Mouse (Mus musculus): ENCODE data around the gene Atp2b4. TPM values are rescaled to one million over a fixed set of nuclear protein-coding genes. Genes with fewer than 3 reads are reported as not detected.

Atp2b4 gene
- polyA plus RNA-seq (2015; fragmentation: Nextera tagmentation; extraction: Ambion mirVana), result 6.6 and 9.9 TPM in 2 replicates

- Histone ChIP-seq H3K27ac (ENCODE audit: low read depth) (peak within 1 kb of the TSS; percentile 87), H3K9me3 (ENCODE audit: low read length) (no peaks in the 10 kb centered on the region), H3K9ac (replicated peaks) (peak within 1 kb of the TSS; percentile 72), H3K36me3 (replicated peaks; ENCODE audit: insufficient read depth, low read length) (no peaks in the 10 kb centered on the region), H3K4me3 (ENCODE audit: low read depth, low read length) (peak within 1 kb of the TSS; percentile 65), H3K27me3 (ENCODE audit: insufficient read depth, low read length) (0 out of 2 replicates have a peak, but pooled peaks cover 4% of the 10 kb centered on the region), H3K4me1 (ENCODE audit: insufficient read depth) (peaks cover 30% of the 10 kb centered on the region), H3K4me2 (ENCODE audit: low read depth, low read length) (peak within 1 kb of the TSS; percentile 76)
- peak; percentile 42; the same call in 1 of the 2 replicates for TF ChIP-seq EP300 (IDR thresholded peaks at IDR 0.05; ENCODE audit: low read depth)
- no peak for TF ChIP-seq CTCF (IDR thresholded peaks at IDR 0.05; ENCODE audit: low read depth)
- ATAC-seq (peak; percentile 85), DNase-seq (peak; percentile 98)
- under 1% methylated on average over 15 of the region's 16 CpGs for WGBS (ENCODE audit: insufficient replicate concordance)
Observed at GRCm38 (mm10) chr1:133800948-133801393, at the start of gene Atp2b4. Gene Atp2b4, minus strand, starts transcription at chr1:133801041.

- 36% methylated on average over 9 of the region's 9 CpGs for WGBS (ENCODE audit: insufficient replicate concordance)
- ATAC-seq (no peak), DNase-seq (no peak)
- Histone ChIP-seq H3K27ac (ENCODE audit: low read depth) (no peak overlapping the region), H3K9ac (replicated peaks) (no peak overlapping the region), H3K4me2 (ENCODE audit: low read depth, low read length) (no peak overlapping the region), H3K4me3 (ENCODE audit: low read depth, low read length) (no peak overlapping the region), H3K27me3 (ENCODE audit: insufficient read depth, low read length) (0 out of 2 replicates have a peak, but pooled peaks cover 4% of the 10 kb centered on the region), H3K36me3 (replicated peaks; ENCODE audit: insufficient read depth, low read length) (no peaks in the 10 kb centered on the region), H3K9me3 (ENCODE audit: low read length) (no peaks in the 10 kb centered on the region), H3K4me1 (ENCODE audit: insufficient read depth) (peaks cover 2% of the 10 kb centered on the region; the same call in 1 of the 2 replicates)
- no peak for TF ChIP-seq EP300 (IDR thresholded peaks at IDR 0.05; ENCODE audit: low read depth)
- no peak for TF ChIP-seq CTCF (IDR thresholded peaks at IDR 0.05; ENCODE audit: low read depth)
Observed at GRCm38 (mm10) chr1:133844734-133845133, 43.9 kb upstream of the Atp2b4 start.

- no peak for TF ChIP-seq CTCF (IDR thresholded peaks at IDR 0.05; ENCODE audit: low read depth)
- peak; percentile 72 for TF ChIP-seq EP300 (IDR thresholded peaks at IDR 0.05; ENCODE audit: low read depth)
- ATAC-seq, result peak; percentile 74
- peaks cover 2% of the 10 kb centered on the region; the same call in 1 of the 2 replicates for H3K4me1 ChIP-seq (ENCODE audit: insufficient read depth)
- H3K4me3 ChIP-seq (ENCODE audit: low read depth, low read length), result no peak overlapping the region
- H3K27ac ChIP-seq (ENCODE audit: low read depth), result no peak overlapping the region
- no peak overlapping the region for H3K4me2 ChIP-seq (ENCODE audit: low read depth, low read length)
- DNase-seq, result no peak
- 0 out of 2 replicates have a peak, but pooled peaks cover 4% of the 10 kb centered on the region for H3K27me3 ChIP-seq (ENCODE audit: insufficient read depth, low read length)
- H3K9ac ChIP-seq (replicated peaks), result no peak overlapping the region
- H3K36me3 ChIP-seq (replicated peaks; ENCODE audit: insufficient read depth, low read length), result no peaks in the 10 kb centered on the region
- no peaks in the 10 kb centered on the region for H3K9me3 ChIP-seq (ENCODE audit: low read length)
- 44% methylated on average over 6 of the region's 6 CpGs for WGBS (ENCODE audit: insufficient replicate concordance)
Observed at GRCm38 (mm10) chr1:133843900-133844299, 43.1 kb upstream of the Atp2b4 start.

GRCm38 (mm10) chr1:133843370-133843769 is 42.5 kb upstream of the Atp2b4 start:
- 0 out of 2 replicates have a peak, but pooled peaks cover 4% of the 10 kb centered on the region for H3K27me3 ChIP-seq (ENCODE audit: insufficient read depth, low read length)
- 74% methylated on average over 4 of the region's 4 CpGs for WGBS (ENCODE audit: insufficient replicate concordance)
- no peak overlapping the region for H3K4me3 ChIP-seq (ENCODE audit: low read depth, low read length)
- H3K9me3 ChIP-seq (ENCODE audit: low read length), result no peaks in the 10 kb centered on the region; the same call in 1 of the 2 replicates
- no peak for TF ChIP-seq EP300 (IDR thresholded peaks at IDR 0.05; ENCODE audit: low read depth)
- TF ChIP-seq CTCF (IDR thresholded peaks at IDR 0.05; ENCODE audit: low read depth), result no peak
- H3K9ac ChIP-seq (replicated peaks), result no peak overlapping the region
- no peaks in the 10 kb centered on the region for H3K36me3 ChIP-seq (replicated peaks; ENCODE audit: insufficient read depth, low read length)
- DNase-seq (no peak), ATAC-seq (no peak)
- H3K4me1 ChIP-seq (ENCODE audit: insufficient read depth), result peaks cover 2% of the 10 kb centered on the region; the same call in 1 of the 2 replicates
- H3K27ac ChIP-seq (ENCODE audit: low read depth), result no peak overlapping the region
- H3K4me2 ChIP-seq (ENCODE audit: low read depth, low read length), result no peak overlapping the region

- H3K9ac ChIP-seq (replicated peaks), result no peak overlapping the region
- no peaks in the 10 kb centered on the region; the same call in 1 of the 2 replicates for H3K9me3 ChIP-seq (ENCODE audit: low read length)
- H3K4me3 ChIP-seq (ENCODE audit: low read depth, low read length), result no peak overlapping the region
- H3K36me3 ChIP-seq (replicated peaks; ENCODE audit: insufficient read depth, low read length), result no peaks in the 10 kb centered on the region
- H3K4me1 ChIP-seq (ENCODE audit: insufficient read depth), result peaks cover 2% of the 10 kb centered on the region; the same call in 1 of the 2 replicates
- H3K4me2 ChIP-seq (ENCODE audit: low read depth, low read length), result no peak overlapping the region
- no peak overlapping the region for H3K27ac ChIP-seq (ENCODE audit: low read depth)
- WGBS (ENCODE audit: insufficient replicate concordance), result 74% methylated on average over 11 of the region's 11 CpGs
- H3K27me3 ChIP-seq (ENCODE audit: insufficient read depth, low read length), result 0 out of 2 replicates have a peak, but pooled peaks cover 4% of the 10 kb centered on the region
- DNase-seq (no peak), ATAC-seq (no peak)
- TF ChIP-seq CTCF (IDR thresholded peaks at IDR 0.05; ENCODE audit: low read depth) (no peak), EP300 (IDR thresholded peaks at IDR 0.05; ENCODE audit: low read depth) (no peak)
Observed at GRCm38 (mm10) chr1:133842074-133842725, 41.4 kb upstream of the Atp2b4 start.

- H3K9me3 ChIP-seq (ENCODE audit: low read length), result no peaks in the 10 kb centered on the region; the same call in 1 of the 2 replicates
- no peak for DNase-seq
- ATAC-seq, result no peak
- TF ChIP-seq EP300 (IDR thresholded peaks at IDR 0.05; ENCODE audit: low read depth), result no peak
- TF ChIP-seq CTCF (IDR thresholded peaks at IDR 0.05; ENCODE audit: low read depth), result no peak
- H3K4me2 ChIP-seq (ENCODE audit: low read depth, low read length), result no peak overlapping the region
- 80% methylated on average over 15 of the region's 15 CpGs for WGBS (ENCODE audit: insufficient replicate concordance)
- H3K4me3 ChIP-seq (ENCODE audit: low read depth, low read length), result no peak overlapping the region
- peaks cover 2% of the 10 kb centered on the region; the same call in 1 of the 2 replicates for H3K4me1 ChIP-seq (ENCODE audit: insufficient read depth)
- no peak overlapping the region for H3K9ac ChIP-seq (replicated peaks)
- H3K36me3 ChIP-seq (replicated peaks; ENCODE audit: insufficient read depth, low read length), result no peaks in the 10 kb centered on the region
- H3K27ac ChIP-seq (ENCODE audit: low read depth), result no peak overlapping the region
- 0 out of 2 replicates have a peak, but pooled peaks cover 4% of the 10 kb centered on the region for H3K27me3 ChIP-seq (ENCODE audit: insufficient read depth, low read length)
Observed at GRCm38 (mm10) chr1:133841171-133841926, 40.5 kb upstream of the Atp2b4 start.
